Mouse (Mus musculus) liver, adult 2 months (tissue): ENCODE measurements around the gene Mthfd1. TPM values are rescaled to one million over a fixed set of nuclear protein-coding genes. Genes with fewer than 3 reads are reported as not detected.

Experiments
- DNase-seq: peaks from one replicate; pipeline ENCODE4 v3.0.0-alpha.2; 2011; ENCODE audit warnings: low read depth, low spot score; ENCODE audit errors: extremely low read depth
- H3K27ac ChIP-seq: fragments of 200-500 bp; replicated peaks from 2 replicates; pipeline ENCODE4 v1.5.1; 2012; ENCODE audit warnings: low read depth, mild to moderate bottlenecking, control low read depth, inconsistent platforms, low read length; ENCODE audit not compliant: insufficient read depth
- H3K27me3 ChIP-seq: fragments of 200-500 bp; 2 replicates; pipeline ENCODE4 v1.6.1; 2012; ENCODE audit warnings: mild to moderate bottlenecking, moderate library complexity, low read length, inconsistent platforms; ENCODE audit not compliant: control insufficient read depth, insufficient read depth
- H3K36me3 ChIP-seq: fragments of 200-500 bp; 2 replicates; pipeline ENCODE4 v1.6.1; 2012; ENCODE audit warnings: low read length, inconsistent platforms; ENCODE audit not compliant: control insufficient read depth, insufficient read depth
- H3K4me1 ChIP-seq: fragments of 200-500 bp; 2 replicates; pipeline ENCODE4 v1.6.1; 2011; ENCODE audit warnings: low read length; ENCODE audit not compliant: control insufficient read depth, insufficient read depth
- H3K4me3 ChIP-seq: fragments of 200-500 bp; 2 replicates; pipeline ENCODE4 v1.5.1; 2011; ENCODE audit warnings: low read depth, mild to moderate bottlenecking, control low read depth, low read length, moderate library complexity; ENCODE audit not compliant: insufficient read depth
- H3K79me2 ChIP-seq: fragments of 200-500 bp; 2 replicates; pipeline ENCODE4 v1.6.1; 2012; ENCODE audit warnings: inconsistent platforms, mild to moderate bottlenecking, low read length, moderate library complexity; ENCODE audit not compliant: control insufficient read depth, insufficient read depth
- H3K9ac ChIP-seq: fragments of 200-500 bp; 2 replicates; pipeline ENCODE4 v1.6.1; 2012; ENCODE audit warnings: low read depth, mild to moderate bottlenecking, control low read depth, inconsistent platforms, low read length
- CTCF ChIP-seq: fragments of 200-500 bp; IDR thresholded peaks from 2 replicates; pipeline ENCODE4 v1.5.1; 2011; ENCODE audit warnings: low read depth, low read length, control low read depth
- POLR2A ChIP-seq: fragments of 200-500 bp; IDR thresholded peaks from 2 replicates; pipeline ENCODE4 v1.6.1; 2011; ENCODE audit warnings: low read length, control low read depth; ENCODE audit not compliant: insufficient read depth; ENCODE audit errors: extremely low read depth
- WGBS: fragments of 180-500 bp; shearing (Covaris S2); methylation state at CpG from one replicate; pipeline ENCODE4 v1.1.7; 2018; 5-methylcytosine and 5-hydroxymethylcytosine counted together
- polyA plus RNA-seq: library from polyadenylated mRNA; depleted of rRNA; stranded (reverse); fragments of >200 nt; gene quantifications from 2 replicates; pipeline ENCODE4 v1.2.3, GENCODE M21; 2012
- total RNA-seq: library from RNA; depleted of rRNA; stranded (reverse); fragments of >200 nt; gene quantifications from 2 replicates; pipeline ENCODE4 v1.2.3, GENCODE M21; 2014

Gene Mthfd1
- total and polyA plus RNA-seq, 2 experiments, result 112 to 188 TPM

GRCm38 (mm10) chr12:76311227-76311626, 56.1 kb downstream of the Mthfd1 start:
- Histone ChIP-seq H3K4me3 (no peak overlapping the region), H3K27me3 (no peaks in the 10 kb centered on the region), H3K36me3 (peaks cover 66% of the 10 kb centered on the region), H3K4me1 (no peaks in the 10 kb centered on the region), H3K27ac (no peak overlapping the region), H3K79me2 (no peaks in the 10 kb centered on the region), H3K9ac (no peak overlapping the region)
- 36% methylated on average over 9 of the region's 9 CpGs for WGBS
- TF ChIP-seq POLR2A, result no peak
- DNase-seq, result peak; percentile 44

- Histone ChIP-seq H3K9ac (no peak overlapping the region), H3K36me3 (peaks cover 65% of the 10 kb centered on the region), H3K79me2 (no peaks in the 10 kb centered on the region), H3K4me3 (no peak overlapping the region), H3K27me3 (no peaks in the 10 kb centered on the region), H3K4me1 (no peaks in the 10 kb centered on the region), H3K27ac (no peak overlapping the region)
- 94% methylated on average over 8 of the region's 8 CpGs for WGBS
- DNase-seq, result no peak
- TF ChIP-seq POLR2A, result no peak
- TF ChIP-seq CTCF, result no peak
Observed at GRCm38 (mm10) chr12:76311951-76312350, 56.9 kb downstream of the Mthfd1 start.

- WGBS, result 62% methylated on average over 9 of the region's 9 CpGs
- no peaks in the 10 kb centered on the region for H3K79me2 ChIP-seq
- no peaks in the 10 kb centered on the region for H3K4me1 ChIP-seq
- peak; percentile 24 for DNase-seq
- H3K27me3 ChIP-seq, result no peaks in the 10 kb centered on the region
- H3K36me3 ChIP-seq, result peaks cover 65% of the 10 kb centered on the region
- no peak overlapping the region for H3K9ac ChIP-seq
- no peak overlapping the region for H3K4me3 ChIP-seq
- H3K27ac ChIP-seq, result no peak overlapping the region
- no peak for TF ChIP-seq CTCF
- no peak for TF ChIP-seq POLR2A
Observed at GRCm38 (mm10) chr12:76318282-76319212, 63.4 kb downstream of the Mthfd1 start.

- H3K4me3 ChIP-seq, result peak within 1 kb of the TSS; percentile 40; the same call in 1 of the 2 replicates
- no peak within 1 kb of the TSS for H3K9ac ChIP-seq
- H3K27ac ChIP-seq, result no peak within 1 kb of the TSS
- H3K27me3 ChIP-seq, result no peaks in the 10 kb centered on the region
- no peak for DNase-seq
- WGBS, result 47% methylated on average over 53 of the region's 53 CpGs
- H3K4me1 ChIP-seq, result no peaks in the 10 kb centered on the region
- no peak for TF ChIP-seq POLR2A
- no peak for TF ChIP-seq CTCF
- H3K36me3 ChIP-seq, result peaks cover 41% of the 10 kb centered on the region
- H3K79me2 ChIP-seq, result no peaks in the 10 kb centered on the region
Observed at GRCm38 (mm10) chr12:76324679-76325431, 69.8 kb downstream of the Mthfd1 start, which contains the start of gene Akap5. Gene Akap5, plus strand, starts transcription at chr12:76324891.

GRCm38 (mm10) chr12:76326437-76327220, 71.5 kb downstream of the Mthfd1 start:
- whole genome bisulfite sequencing, result 95% methylated on average over 23 of the region's 23 CpGs
- Histone ChIP-seq H3K36me3 (peaks cover 30% of the 10 kb centered on the region), H3K27me3 (no peaks in the 10 kb centered on the region), H3K4me3 (no peak overlapping the region), H3K79me2 (no peaks in the 10 kb centered on the region), H3K27ac (no peak overlapping the region), H3K4me1 (no peaks in the 10 kb centered on the region), H3K9ac (no peak overlapping the region)
- no peak for DNase-seq
- TF ChIP-seq POLR2A, result no peak
- TF ChIP-seq CTCF, result no peak
